Mouse (Mus musculus): ENCODE measurements at regions not wholly inside any gene's neighbourhood (a gene's known extent, or its start where the extent isn't known, plus 50 kb on each side); places are given as distances from the start of the nearest gene placed in this dataset.

GRCm38 (mm10) chr6:145310601-145311000, 60.6 kb upstream of the Kras start:
- H3K9ac ChIP-seq = no peak overlapping the region
- peaks cover 3% of the 10 kb centered on the region; the same call in 1 of the 2 replicates for H3K4me1 ChIP-seq
- no peaks in the 10 kb centered on the region for H3K36me3 ChIP-seq
- H3K27me3 ChIP-seq (replicated peaks) = no peaks in the 10 kb centered on the region
- no peak for ATAC-seq (ENCODE audit: insufficient read depth, low FRiP score, low read depth)
- no peaks in the 10 kb centered on the region for H3K9me3 ChIP-seq
- WGBS = 43% methylated on average over 6 of the region's 6 CpGs
- no peak overlapping the region for H3K27ac ChIP-seq
- H3K4me2 ChIP-seq = no peak overlapping the region
- no peak overlapping the region for H3K4me3 ChIP-seq (replicated peaks)

- 78% methylated on average over 3 of the region's 3 CpGs for WGBS
Observed at GRCm38 (mm10) chr6:145309025-145309424, 59.0 kb upstream of the Kras start.

GRCm38 (mm10) chr6:145307237-145307636, 57.2 kb upstream of the Kras start:
- 84% methylated on average over 8 of the region's 8 CpGs for WGBS
- Histone ChIP-seq H3K27me3 (replicated peaks) (no peaks in the 10 kb centered on the region), H3K4me1 (peaks cover 15% of the 10 kb centered on the region), H3K27ac (0 out of 2 replicates have a peak overlapping the region, but pooled peaks have one; percentile 35), H3K9me3 (no peaks in the 10 kb centered on the region), H3K4me3 (replicated peaks) (no peak overlapping the region), H3K36me3 (no peaks in the 10 kb centered on the region), H3K4me2 (no peak overlapping the region), H3K9ac (no peak overlapping the region)
- no peak for ATAC-seq (ENCODE audit: insufficient read depth, low FRiP score, low read depth)

More at GRCm38 (mm10) chr6:145309025-145309424, 59.0 kb upstream of the Kras start:
- Histone ChIP-seq H3K27me3 (replicated peaks) (no peaks in the 10 kb centered on the region), H3K27ac (no peak overlapping the region), H3K4me2 (no peak overlapping the region), H3K9ac (no peak overlapping the region), H3K36me3 (no peaks in the 10 kb centered on the region), H3K4me3 (replicated peaks) (no peak overlapping the region), H3K9me3 (no peaks in the 10 kb centered on the region), H3K4me1 (peaks cover 3% of the 10 kb centered on the region; the same call in 1 of the 2 replicates)
- ATAC-seq (ENCODE audit: insufficient read depth, low FRiP score, low read depth) = no peak

- H3K9me3 ChIP-seq = no peaks in the 10 kb centered on the region
- 59% methylated on average over 18 of the region's 18 CpGs for WGBS
- no peaks in the 10 kb centered on the region for H3K36me3 ChIP-seq
- no peak for ATAC-seq (ENCODE audit: insufficient read depth, low FRiP score, low read depth)
- peaks cover 15% of the 10 kb centered on the region for H3K4me1 ChIP-seq
- H3K9ac ChIP-seq = no peak overlapping the region
- H3K27me3 ChIP-seq (replicated peaks) = no peaks in the 10 kb centered on the region
- no peak overlapping the region for H3K27ac ChIP-seq
- H3K4me3 ChIP-seq (replicated peaks) = no peak overlapping the region
- no peak overlapping the region for H3K4me2 ChIP-seq
Observed at GRCm38 (mm10) chr6:145306331-145307124, 56.5 kb upstream of the Kras start.

DNA sequence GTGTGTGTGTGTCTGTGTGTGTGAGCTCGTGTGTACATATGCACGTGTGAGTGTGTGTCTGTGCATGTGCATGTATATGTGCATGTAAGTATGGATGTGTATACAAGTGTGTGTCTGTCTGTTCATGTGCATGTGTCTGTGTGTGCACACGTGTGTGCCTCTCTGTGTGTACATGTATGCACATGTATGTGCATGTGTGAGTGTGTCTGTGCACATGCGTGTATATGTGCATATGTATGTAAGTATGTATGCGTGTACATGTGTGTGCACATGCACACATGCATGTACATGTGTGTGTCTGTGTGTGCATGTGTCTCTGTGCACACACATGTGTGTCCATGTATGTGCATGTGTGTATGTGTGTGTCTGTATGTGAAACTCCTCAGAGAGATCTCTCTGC, 55.6 kb upstream of the Kras start:
- Histone ChIP-seq H3K27ac (no peak overlapping the region), H3K36me3 (no peaks in the 10 kb centered on the region), H3K4me2 (no peak overlapping the region), H3K4me3 (replicated peaks) (no peak overlapping the region), H3K9ac (no peak overlapping the region), H3K4me1 (peaks cover 14% of the 10 kb centered on the region), H3K27me3 (replicated peaks) (no peaks in the 10 kb centered on the region), H3K9me3 (no peaks in the 10 kb centered on the region)
- no peak for ATAC-seq (ENCODE audit: insufficient read depth, low FRiP score, low read depth)
- WGBS = 90% methylated on average over 5 of the region's 5 CpGs

DNA sequence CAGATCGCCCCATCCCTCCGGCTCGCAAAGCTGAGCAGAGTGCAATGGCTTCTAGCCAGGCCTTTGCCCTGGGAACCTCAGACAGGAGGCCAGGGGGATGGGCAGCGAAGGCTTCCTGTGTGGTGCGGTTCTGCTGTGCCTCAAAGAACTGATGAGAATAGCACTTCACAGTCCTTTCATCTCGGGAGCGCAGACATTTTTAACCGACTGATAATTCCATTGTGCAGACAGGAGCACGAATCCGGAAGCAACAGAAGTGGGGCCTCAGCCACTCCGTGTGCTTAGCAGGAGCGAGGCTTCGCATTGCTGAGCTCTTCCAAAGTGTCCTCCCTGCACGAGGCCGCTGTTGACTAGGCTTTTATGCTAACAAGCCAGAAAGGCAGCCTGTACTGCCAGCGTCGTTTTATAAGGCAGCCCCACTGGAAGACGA, 53.6 kb upstream of the Kras start:
- H3K9me3 ChIP-seq = no peaks in the 10 kb centered on the region
- ATAC-seq (ENCODE audit: insufficient read depth, low FRiP score, low read depth) = peak; percentile 36; the same call in 1 of the 2 replicates
- H3K9ac ChIP-seq = no peak overlapping the region
- H3K27ac ChIP-seq = peak overlapping the region; percentile 37; the same call in 1 of the 2 replicates
- no peaks in the 10 kb centered on the region for H3K36me3 ChIP-seq
- 12% methylated on average over 18 of the region's 18 CpGs for WGBS
- H3K4me1 ChIP-seq = peaks cover 12% of the 10 kb centered on the region
- no peaks in the 10 kb centered on the region for H3K27me3 ChIP-seq (replicated peaks)
- peak overlapping the region; percentile 10 for H3K4me3 ChIP-seq (replicated peaks)
- peak overlapping the region; percentile 44 for H3K4me2 ChIP-seq

DNA sequence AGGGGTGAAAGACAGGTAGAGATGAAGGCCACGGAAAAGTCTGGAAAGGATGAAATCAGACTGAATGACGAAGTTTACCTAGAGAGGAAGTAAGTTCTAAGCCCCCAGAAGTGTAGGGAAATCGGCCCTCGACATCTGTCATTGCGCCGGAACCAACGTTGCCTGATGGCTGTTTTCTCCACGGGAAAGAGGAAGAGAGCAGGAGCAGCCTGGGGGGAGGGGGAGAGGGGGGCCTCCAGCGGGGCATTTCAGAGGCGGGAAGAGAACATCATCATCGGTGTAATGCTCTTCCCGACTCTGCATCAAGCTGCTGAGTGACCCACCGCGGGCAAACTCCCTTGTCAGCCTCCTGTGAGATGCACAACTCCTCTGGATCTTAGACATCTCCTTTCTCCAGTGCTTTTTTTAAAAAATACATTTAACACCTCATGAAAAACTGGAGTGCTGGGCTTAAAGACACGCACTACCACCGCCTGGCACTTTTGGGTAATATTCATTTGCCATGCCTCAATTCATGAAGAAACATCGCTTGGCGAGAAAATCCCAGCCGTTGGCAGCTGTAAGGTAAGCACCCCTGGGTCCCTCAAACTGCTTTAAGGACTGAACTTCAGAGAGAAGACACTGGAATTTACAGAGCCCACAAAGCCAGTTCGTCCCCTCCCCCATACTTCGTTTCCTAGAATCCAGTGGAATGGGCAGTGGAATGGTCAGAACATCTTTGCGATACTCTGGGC, 53.0 kb upstream of the Kras start:
- WGBS = 48% methylated on average over 22 of the region's 22 CpGs
- Histone ChIP-seq H3K9me3 (no peaks in the 10 kb centered on the region), H3K27ac (0 out of 2 replicates have a peak overlapping the region, but pooled peaks have one; percentile 37), H3K9ac (no peak overlapping the region), H3K36me3 (no peaks in the 10 kb centered on the region), H3K27me3 (replicated peaks) (no peaks in the 10 kb centered on the region), H3K4me2 (peak overlapping the region; percentile 44), H3K4me1 (peaks cover 12% of the 10 kb centered on the region), H3K4me3 (replicated peaks) (peak overlapping the region; percentile 10)
- no peak for ATAC-seq (ENCODE audit: insufficient read depth, low FRiP score, low read depth)

DNA sequence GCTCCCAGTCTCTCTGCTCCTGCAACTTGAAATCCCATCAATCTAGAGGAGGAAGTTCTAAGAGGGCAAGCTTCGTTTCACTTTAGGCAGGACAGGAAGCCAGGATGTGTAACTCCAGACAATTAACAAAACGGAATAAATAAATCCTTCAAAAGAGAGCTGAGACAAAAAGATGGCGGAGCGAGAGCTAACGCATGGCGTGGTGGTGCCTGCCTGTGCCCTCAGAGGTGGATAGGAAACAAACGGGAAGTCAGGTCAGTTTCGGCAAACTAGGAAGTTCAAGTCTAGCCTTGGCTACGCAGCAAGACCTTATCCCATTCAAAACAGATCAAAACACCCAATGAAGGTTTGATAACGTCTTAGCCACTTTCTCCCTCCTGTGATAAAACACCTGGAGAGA, 52.1 kb upstream of the Kras start:
- H3K9me3 ChIP-seq = no peaks in the 10 kb centered on the region

GRCm38 (mm10) chr6:145300266-145300858, 50.3 kb upstream of the Kras start:
- Histone ChIP-seq H3K27ac (no peak overlapping the region), H3K27me3 (replicated peaks) (no peaks in the 10 kb centered on the region), H3K4me3 (replicated peaks) (no peak overlapping the region), H3K36me3 (no peaks in the 10 kb centered on the region), H3K9me3 (no peaks in the 10 kb centered on the region), H3K4me1 (peaks cover 12% of the 10 kb centered on the region), H3K4me2 (no peak overlapping the region), H3K9ac (no peak overlapping the region)
- ATAC-seq (ENCODE audit: insufficient read depth, low FRiP score, low read depth) = no peak
- WGBS = 67% methylated on average over 6 of the region's 6 CpGs

More for the DNA sequence above, 52.1 kb upstream of the Kras start:
- WGBS = 83% methylated on average over 10 of the region's 10 CpGs
- no peak overlapping the region for H3K9ac ChIP-seq
- H3K27ac ChIP-seq = no peak overlapping the region
- no peak overlapping the region for H3K4me2 ChIP-seq
- H3K27me3 ChIP-seq (replicated peaks) = no peaks in the 10 kb centered on the region
- H3K4me1 ChIP-seq = peaks cover 12% of the 10 kb centered on the region
- no peak overlapping the region for H3K4me3 ChIP-seq (replicated peaks)
- H3K36me3 ChIP-seq = no peaks in the 10 kb centered on the region
- no peak for ATAC-seq (ENCODE audit: insufficient read depth, low FRiP score, low read depth)

All from stomach, embryonic 15.5 days (tissue).